Comparison of ENCODE assay signal across 8 mouse cellular contexts in the genomic region with DNA sequence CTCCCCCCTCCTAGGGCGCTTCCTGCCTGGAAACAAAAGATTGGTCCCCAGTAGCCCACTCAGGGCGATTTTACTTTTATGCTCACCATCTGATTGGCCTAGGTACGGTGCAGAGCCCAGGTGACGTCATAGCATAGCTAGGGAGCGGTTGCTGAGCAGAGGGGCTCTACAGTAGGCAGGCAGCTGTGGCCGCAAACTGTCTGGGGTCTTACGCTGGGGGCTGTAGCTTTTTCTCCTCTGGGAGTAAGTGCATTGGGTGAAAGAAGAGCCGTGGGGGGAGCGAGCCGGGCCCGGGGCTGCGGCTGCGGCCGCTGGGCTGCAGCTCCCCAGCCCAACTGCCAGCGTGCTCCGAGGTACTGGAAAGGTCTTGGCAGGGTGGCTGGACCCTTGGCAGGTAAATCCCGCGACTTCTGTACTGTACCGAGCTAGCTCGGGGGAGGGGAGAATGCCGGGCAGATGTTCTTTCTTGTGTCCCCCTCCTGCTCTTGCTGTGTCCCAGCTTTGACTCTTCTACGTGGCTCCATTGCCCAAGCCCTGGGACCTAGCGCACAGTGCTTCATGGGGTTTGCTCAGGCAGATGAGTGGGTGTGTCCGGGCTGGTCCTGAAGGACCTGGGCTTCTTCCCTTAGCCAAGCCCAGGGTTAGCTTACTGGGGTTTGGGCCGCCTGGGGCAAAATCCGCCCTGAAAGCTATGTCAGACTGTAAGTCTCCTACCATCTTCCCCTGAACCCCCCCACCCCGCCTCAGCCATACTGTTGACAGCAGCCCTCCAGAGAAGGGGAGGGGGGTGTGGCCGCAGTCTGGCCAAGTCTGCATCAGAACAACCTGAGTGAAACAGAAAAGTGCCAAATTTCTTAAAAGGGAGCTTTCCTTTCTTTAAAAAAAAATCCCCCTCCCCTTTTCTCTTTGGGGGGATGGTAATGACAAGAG.
DNase-seq lines count a peak whose midpoint lies in the region; ATAC-seq and TF ChIP-seq lines count a peak whose summit lies in the region.

No protein-coding gene starts in this region.

- 13% methylated on average over 28 of the region's 28 CpGs for WGBS in heart, embryonic 10.5 days
- 19% methylated on average over 27 of the region's 28 CpGs for WGBS in intestine, postnatal 0 days
- 17% methylated on average over 27 of the region's 28 CpGs for WGBS in neural tube, embryonic 14.5 days

- H3K27ac ChIP-seq in heart, embryonic 10.5 days = no peak overlapping the region
- no peak overlapping the region for H3K27ac ChIP-seq in intestine, postnatal 0 days (ENCODE audit: low read depth, low read length)
- peak overlapping the region; percentile 66 for H3K27ac ChIP-seq in neural tube, embryonic 14.5 days (ENCODE audit: low read depth, low read length)

- TF ChIP-seq CTCF in intestine, postnatal 0 days (IDR thresholded peaks at IDR 0.05; ENCODE audit: low read depth) = no peak

- H3K4me3 ChIP-seq in heart, embryonic 10.5 days = peak overlapping the region; percentile 60
- H3K4me3 ChIP-seq in intestine, postnatal 0 days (ENCODE audit: low read depth, low read length) = peak overlapping the region; percentile 32
- peak overlapping the region; percentile 50 for H3K4me3 ChIP-seq in neural tube, embryonic 14.5 days (ENCODE audit: low read depth, low read length)

- DNase-seq in heart, embryonic 10.5 days (ENCODE audit: low spot score) = peak; percentile 75
- no peak for DNase-seq in heart, adult 8-10 months (ENCODE audit: low spot score)
- peak; percentile 24 for DNase-seq in cerebellum, adult 8-10 months
- peak; percentile 76 for DNase-seq in forelimb bud, embryonic 11.5 days (ENCODE audit: low read depth, low spot score)
- DNase-seq in liver = peak; percentile 17
- DNase-seq in thymus, postnatal 4 days = no peak

- peak overlapping the region; percentile 64 for H3K4me2 ChIP-seq in intestine, postnatal 0 days (replicated peaks; ENCODE audit: low read depth)
- peak overlapping the region; percentile 44 for H3K4me2 ChIP-seq in neural tube, embryonic 14.5 days (ENCODE audit: low read depth, low read length)

- peaks cover 25% of the 10 kb centered on the region for H3K27me3 ChIP-seq in heart, embryonic 10.5 days (ENCODE audit: insufficient read depth, poor library complexity, severe bottlenecking)
- no peaks in the 10 kb centered on the region for H3K27me3 ChIP-seq in intestine, postnatal 0 days (replicated peaks; ENCODE audit: control insufficient read depth, insufficient read depth, low read length)
- H3K27me3 ChIP-seq in neural tube, embryonic 14.5 days (ENCODE audit: control insufficient read depth, insufficient read depth, low read length) = no peaks in the 10 kb centered on the region

- H3K9ac ChIP-seq in intestine, postnatal 0 days (ENCODE audit: low read depth, low read length) = no peak overlapping the region
- peak overlapping the region; percentile 70 for H3K9ac ChIP-seq in neural tube, embryonic 14.5 days (replicated peaks; ENCODE audit: low read depth, low read length)

- peak; percentile 33; the same call in 1 of the 2 replicates for ATAC-seq in intestine, postnatal 0 days
- ATAC-seq in neural tube, embryonic 14.5 days (ENCODE audit: low read depth) = peak; percentile 99

- no peaks in the 10 kb centered on the region for H3K36me3 ChIP-seq in heart, embryonic 10.5 days
- H3K36me3 ChIP-seq in intestine, postnatal 0 days (ENCODE audit: control insufficient read depth, insufficient read depth) = no peaks in the 10 kb centered on the region
- no peaks in the 10 kb centered on the region for H3K36me3 ChIP-seq in neural tube, embryonic 14.5 days (ENCODE audit: control insufficient read depth, insufficient read depth, low read length)

- H3K4me1 ChIP-seq in heart, embryonic 10.5 days = no peaks in the 10 kb centered on the region
- no peaks in the 10 kb centered on the region for H3K4me1 ChIP-seq in intestine, postnatal 0 days (replicated peaks; ENCODE audit: control insufficient read depth, insufficient read depth, low read length)
- 0 out of 2 replicates have a peak, but pooled peaks cover 6% of the 10 kb centered on the region for H3K4me1 ChIP-seq in neural tube, embryonic 14.5 days (ENCODE audit: control insufficient read depth, insufficient read depth, low read length)

- H3K9me3 ChIP-seq in heart, embryonic 10.5 days = no peaks in the 10 kb centered on the region
- H3K9me3 ChIP-seq in intestine, postnatal 0 days (ENCODE audit: control insufficient read depth) = no peaks in the 10 kb centered on the region
- H3K9me3 ChIP-seq in neural tube, embryonic 14.5 days (ENCODE audit: control insufficient read depth, low read length) = no peaks in the 10 kb centered on the region

Comparison
In these comparisons a context has a peak if more than half of its experiments do, and no peak if none do; other contexts are left out.
1. DNase-seq: peak in heart, embryonic 10.5 days (single experiment), cerebellum, adult 8-10 months (single experiment), forelimb bud, embryonic 11.5 days (single experiment) and liver (single experiment); none in heart, adult 8-10 months (single experiment) and thymus, postnatal 4 days (single experiment).
2. Peak in every context shown above with its lines, with median percentiles within 50 percentile points of each other: H3K4me3 ChIP-seq.